Mouse (Mus musculus) neural tube, embryonic 14.5 days (tissue): ENCODE data around the gene Hydin. TPM values are rescaled to one million over a fixed set of nuclear protein-coding genes. Genes with fewer than 3 reads are reported as not detected.
"Not testable (repeated sequence)": the region's sequence is repeated elsewhere in the genome, so short reads cannot be mapped to it uniquely, and the experiment has no call there.

Experiments
- ATAC-seq: fragments of 200-750 bp; cut with Nextera tagmentation; 2 replicates; pipeline ENCODE4 v1.8.0; 2017; ENCODE audit warnings: low read depth, mild to moderate bottlenecking, moderate TSS enrichment, moderate library complexity
- H3K27ac ChIP-seq: fragments of 300-500 bp; sonication (generic); 2 replicates; pipeline ENCODE4 v1.5.1; 2014; ENCODE audit warnings: low read depth, mild to moderate bottlenecking, control low read depth, low read length, moderate library complexity, mixed read lengths
- H3K27me3 ChIP-seq: fragments of 300-500 bp; sonication (generic); 2 replicates; pipeline ENCODE4 v1.6.1; 2014; ENCODE audit warnings: low read length; ENCODE audit not compliant: control insufficient read depth, insufficient read depth
- H3K36me3 ChIP-seq: fragments of 300-500 bp; sonication (generic); 2 replicates; pipeline ENCODE4 v1.6.1; 2014; ENCODE audit warnings: low read length, mixed read lengths; ENCODE audit not compliant: control insufficient read depth, insufficient read depth
- H3K4me1 ChIP-seq: fragments of 300-500 bp; sonication (generic); 2 replicates; pipeline ENCODE4 v1.6.1; 2014; ENCODE audit warnings: low read length; ENCODE audit not compliant: control insufficient read depth, insufficient read depth
- H3K4me2 ChIP-seq: fragments of 300-500 bp; sonication (generic); 2 replicates; pipeline ENCODE4 v1.6.1; 2014; ENCODE audit warnings: mild to moderate bottlenecking, low read depth, low read length, control low read depth
- H3K4me3 ChIP-seq: fragments of 300-500 bp; sonication (generic); 2 replicates; pipeline ENCODE4 v1.5.1; 2014; ENCODE audit warnings: low read depth, low read length, control low read depth, mixed read lengths
- H3K9ac ChIP-seq: fragments of 300-500 bp; sonication (generic); replicated peaks from 2 replicates; pipeline ENCODE4 v1.6.1; 2014; ENCODE audit warnings: low read depth, mild to moderate bottlenecking, control low read depth, low read length, mixed read lengths
- H3K9me3 ChIP-seq: fragments of 300-500 bp; sonication (generic); 2 replicates; pipeline ENCODE4 v1.6.1; 2016; ENCODE audit warnings: low read length; ENCODE audit not compliant: control insufficient read depth
- WGBS: fragments of 180-500 bp; shearing (Covaris S2); extraction: QIAGEN DNeasy Blood & Tissue Kit; methylation state at CpG from one replicate; pipeline ENCODE4 v1.1.7; 2014; 5-methylcytosine and 5-hydroxymethylcytosine counted together
- polyA plus RNA-seq: library from polyadenylated mRNA; unstranded; fragments of >200 nt; fragmentation: Nextera tagmentation; extraction: Ambion mirVana; gene quantifications from 2 replicates; pipeline ENCODE4 v1.2.1, GENCODE M21; 2014

Hydin gene
- polyA plus RNA-seq, 1 experiment from 2014 or later = 0.37 TPM

DNA sequence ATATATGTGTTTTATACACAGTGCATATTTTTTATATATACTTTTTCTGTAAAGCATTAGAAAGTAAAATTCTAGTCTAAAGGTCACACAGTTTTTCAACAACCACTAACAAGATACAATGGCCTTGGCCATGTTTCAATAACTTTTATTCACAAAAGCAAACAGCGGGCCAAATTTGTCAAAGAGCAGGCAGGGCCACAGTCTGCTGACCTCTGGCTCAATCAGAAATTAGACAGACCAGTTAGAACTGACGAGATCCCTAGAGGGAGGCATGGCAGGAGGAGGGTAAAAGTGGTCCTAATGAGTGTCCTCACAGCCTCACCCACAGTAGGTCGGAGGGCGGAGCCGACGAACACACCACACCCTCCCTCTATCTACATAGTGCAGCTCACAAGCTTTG, 267.0 kb downstream of the Hydin start:
- no peaks in the 10 kb centered on the region for H3K4me1 ChIP-seq
- H3K27ac ChIP-seq = no peak overlapping the region
- H3K9me3 ChIP-seq = no peaks in the 10 kb centered on the region
- no peaks in the 10 kb centered on the region for H3K27me3 ChIP-seq
- no peak overlapping the region for H3K9ac ChIP-seq
- H3K4me3 ChIP-seq = no peak overlapping the region
- no peaks in the 10 kb centered on the region for H3K36me3 ChIP-seq
- no peak for ATAC-seq
- 89% methylated on average over 6 of the region's 6 CpGs for WGBS
- H3K4me2 ChIP-seq = no peak overlapping the region

- WGBS = 86% methylated on average over 4 of the region's 4 CpGs
- H3K27ac ChIP-seq = no peak overlapping the region
- no peak overlapping the region for H3K9ac ChIP-seq
- H3K4me3 ChIP-seq = no peak overlapping the region
- no peaks in the 10 kb centered on the region for H3K36me3 ChIP-seq
- no peaks in the 10 kb centered on the region for H3K27me3 ChIP-seq
- H3K4me1 ChIP-seq = no peaks in the 10 kb centered on the region
- ATAC-seq = no peak
- H3K4me2 ChIP-seq = no peak overlapping the region
- no peaks in the 10 kb centered on the region for H3K9me3 ChIP-seq
These were observed 271.1 kb downstream of the Hydin start for GRCm38 (mm10) chr8:110537849-110538248.

DNA sequence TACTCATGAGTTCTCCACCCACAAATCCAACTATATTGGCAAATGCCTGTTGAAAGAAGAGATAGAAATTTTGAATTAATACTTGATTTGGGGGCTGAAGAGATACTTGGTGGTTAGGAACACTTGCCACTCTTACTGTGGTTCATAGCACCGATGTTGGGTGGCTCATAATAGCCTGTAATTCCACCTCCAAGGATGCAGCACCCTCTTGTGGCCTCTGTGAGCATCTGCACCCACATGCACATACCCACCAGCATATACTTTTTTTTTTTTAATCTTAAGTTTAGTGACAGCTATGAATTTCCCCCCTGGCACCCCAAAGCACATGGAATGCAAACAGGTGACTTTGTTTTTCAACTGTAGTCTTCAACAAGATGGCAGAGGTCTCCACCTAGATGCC, 283.6 kb downstream of the Hydin start:
- Histone ChIP-seq H3K4me1 (no peaks in the 10 kb centered on the region), H3K4me2 (no peak overlapping the region), H3K27ac (no peak overlapping the region), H3K9ac (no peak overlapping the region), H3K4me3 (no peak overlapping the region), H3K27me3 (no peaks in the 10 kb centered on the region), H3K9me3 (no peaks in the 10 kb centered on the region), H3K36me3 (no peaks in the 10 kb centered on the region)
- no peak for ATAC-seq
- 90% methylated on average over 1 of the region's 1 CpGs for WGBS

DNA sequence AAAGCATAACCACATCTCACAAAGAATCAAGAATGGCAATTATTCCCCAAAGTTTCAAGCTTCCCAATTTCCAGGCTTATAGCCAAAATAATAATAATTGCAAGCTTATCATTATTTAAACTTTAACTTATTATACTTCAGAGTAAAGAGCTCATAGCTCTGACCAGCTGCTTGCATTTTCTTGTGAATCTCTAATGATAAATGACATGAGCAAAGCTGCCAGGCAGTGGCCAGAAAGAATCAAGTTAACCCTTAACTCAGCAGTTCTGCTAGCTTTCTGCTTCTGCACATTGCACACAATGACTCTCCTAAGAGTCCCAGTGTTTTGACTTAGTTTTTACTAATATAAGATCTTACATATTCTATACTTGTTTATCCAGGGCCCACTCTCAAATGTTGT, 285.3 kb downstream of the Hydin start:
- not testable (repeated sequence) for H3K27me3 ChIP-seq, H3K9ac ChIP-seq, ATAC-seq, H3K4me1 ChIP-seq, H3K4me2 ChIP-seq, H3K9me3 ChIP-seq, H3K27ac ChIP-seq, H3K36me3 ChIP-seq, H3K4me3 ChIP-seq

GRCm38 (mm10) chr8:110592641-110593040, 325.9 kb downstream of the Hydin start:
- WGBS = 86% methylated on average over 9 of the region's 9 CpGs
- H3K27ac ChIP-seq = no peak overlapping the region
- no peak for ATAC-seq
- no peaks in the 10 kb centered on the region for H3K27me3 ChIP-seq
- no peak overlapping the region for H3K4me3 ChIP-seq
- H3K4me1 ChIP-seq = no peaks in the 10 kb centered on the region
- H3K4me2 ChIP-seq = no peak overlapping the region
- no peak overlapping the region for H3K9ac ChIP-seq
- H3K9me3 ChIP-seq = no peaks in the 10 kb centered on the region
- no peaks in the 10 kb centered on the region for H3K36me3 ChIP-seq

- H3K4me1 ChIP-seq = no peaks in the 10 kb centered on the region
- 84% methylated on average over 6 of the region's 6 CpGs for WGBS
- no peaks in the 10 kb centered on the region for H3K36me3 ChIP-seq
- no peak overlapping the region for H3K27ac ChIP-seq
- H3K9ac ChIP-seq = no peak overlapping the region
- no peaks in the 10 kb centered on the region for H3K27me3 ChIP-seq
- no peak overlapping the region for H3K4me2 ChIP-seq
- no peak for ATAC-seq
- H3K9me3 ChIP-seq = no peaks in the 10 kb centered on the region
- H3K4me3 ChIP-seq = no peak overlapping the region
These were observed 327.4 kb downstream of the Hydin start for GRCm38 (mm10) chr8:110594164-110594563.

- Histone ChIP-seq H3K4me1 (no peaks in the 10 kb centered on the region), H3K36me3 (no peaks in the 10 kb centered on the region), H3K27ac (no peak overlapping the region), H3K9ac (no peak overlapping the region), H3K9me3 (no peaks in the 10 kb centered on the region), H3K4me3 (no peak overlapping the region), H3K27me3 (no peaks in the 10 kb centered on the region), H3K4me2 (no peak overlapping the region)
- WGBS = 11% methylated on average over 1 of the region's 1 CpGs
- ATAC-seq = no peak
These were observed 337.8 kb downstream of the Hydin start for GRCm38 (mm10) chr8:110604556-110604955.

GRCm38 (mm10) chr8:110605401-110606015, 338.7 kb downstream of the Hydin start:
- Histone ChIP-seq H3K4me1 (no peaks in the 10 kb centered on the region), H3K27ac (no peak overlapping the region), H3K27me3 (no peaks in the 10 kb centered on the region), H3K9ac (no peak overlapping the region), H3K36me3 (no peaks in the 10 kb centered on the region), H3K9me3 (no peaks in the 10 kb centered on the region), H3K4me2 (no peak overlapping the region), H3K4me3 (no peak overlapping the region)
- no peak for ATAC-seq
- WGBS = 55% methylated on average over 6 of the region's 6 CpGs

- no peak overlapping the region for H3K4me2 ChIP-seq
- H3K36me3 ChIP-seq = no peaks in the 10 kb centered on the region
- H3K4me3 ChIP-seq = no peak overlapping the region
- peaks cover 14% of the 10 kb centered on the region for H3K4me1 ChIP-seq
- no peak overlapping the region for H3K27ac ChIP-seq
- WGBS = 83% methylated on average over 3 of the region's 3 CpGs
- no peaks in the 10 kb centered on the region for H3K9me3 ChIP-seq
- no peak overlapping the region for H3K9ac ChIP-seq
- no peaks in the 10 kb centered on the region for H3K27me3 ChIP-seq
- ATAC-seq = no peak
These were observed 349.0 kb downstream of the Hydin start for GRCm38 (mm10) chr8:110615730-110616129.
